In the genomic region with DNA sequence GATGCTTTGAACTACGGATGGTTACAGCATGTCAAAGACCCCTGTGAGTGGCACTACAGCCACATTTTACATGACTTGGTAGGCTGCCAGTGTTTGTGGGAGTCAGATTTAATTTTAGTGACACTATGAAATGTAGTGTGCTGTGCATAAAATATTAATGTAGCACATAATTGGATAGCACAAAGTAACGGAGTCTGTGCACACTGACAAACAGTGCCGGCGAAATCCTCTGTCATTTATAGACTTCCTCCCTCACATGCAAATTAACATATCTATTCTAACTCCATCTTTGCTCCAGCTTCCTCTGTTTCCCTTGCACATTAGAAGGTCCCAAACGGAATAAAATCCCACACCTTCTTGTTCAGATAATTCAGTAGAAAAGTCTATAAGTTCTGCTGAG, we compare ENCODE assay signal across 25 mouse cellular contexts.
DNase-seq lines count a peak whose midpoint lies in the region; ATAC-seq and TF ChIP-seq lines count a peak whose summit lies in the region.
"Had no signal": no experiment of that assay in that cellular context is flagged by ENCODE, and none has a peak within 500 bp of the region (broad histone marks: within the 10 kb centered on the region; RNA-seq: fewer than 3 reads in every experiment).

No protein-coding gene starts in this region.

- H3K27ac ChIP-seq in neural tube, embryonic 14.5 days (ENCODE audit: low read depth, low read length), result no peak overlapping the region
- H3K27ac ChIP-seq in neural tube, embryonic 15.5 days (replicated peaks), result no peak overlapping the region
- no peak overlapping the region for H3K27ac ChIP-seq in intestine, postnatal 0 days (ENCODE audit: low read depth, low read length)
- H3K27ac ChIP-seq: forebrain, embryonic 10.5 days; heart, adult 2 months; heart, embryonic 10.5 days; heart, embryonic 13.5 days; hindbrain, embryonic 14.5 days; hindbrain, postnatal 0 days had no signal

- H3K27me3 ChIP-seq in neural tube, embryonic 14.5 days (ENCODE audit: control insufficient read depth, insufficient read depth, low read length), result no peaks in the 10 kb centered on the region
- H3K27me3 ChIP-seq in neural tube, embryonic 15.5 days (replicated peaks), result no peaks in the 10 kb centered on the region
- no peaks in the 10 kb centered on the region for H3K27me3 ChIP-seq in intestine, postnatal 0 days (replicated peaks; ENCODE audit: control insufficient read depth, insufficient read depth, low read length)
- H3K27me3 ChIP-seq: heart, embryonic 13.5 days had no signal

- H3K4me3 ChIP-seq in neural tube, embryonic 14.5 days (ENCODE audit: low read depth, low read length), result no peak overlapping the region
- no peak overlapping the region for H3K4me3 ChIP-seq in neural tube, embryonic 15.5 days (replicated peaks)
- no peak overlapping the region for H3K4me3 ChIP-seq in intestine, postnatal 0 days (ENCODE audit: low read depth, low read length)
- H3K4me3 ChIP-seq: forebrain, embryonic 10.5 days; heart, adult 2 months; heart, embryonic 10.5 days; heart, embryonic 13.5 days had no signal

- peak; percentile 7 to 11 for DNase-seq in cerebellum, postnatal 10 days
- no peak for DNase-seq in cerebellum, postnatal 14 days
- peak; percentile 1 to 14 for DNase-seq in right cerebral cortex, postnatal 36 days (ENCODE audit: low spot score in 2 of 2)
- no peak for DNase-seq in right cerebral cortex, adult 2 months (ENCODE audit: low spot score in 2 of 2)
- DNase-seq: adrenal gland, adult 8-10 months; adrenal gland, postnatal 25 days; cerebellum, adult 11 months; cerebellum, adult 2 months; cerebellum, adult 9-11 months; forebrain, postnatal 0 days; gastrocnemius, postnatal 10 days; gastrocnemius, postnatal 36 days; heart, adult 2 months; heart, postnatal 14 days; heart, postnatal 4 days had no signal

- no peaks in the 10 kb centered on the region for H3K36me3 ChIP-seq in neural tube, embryonic 14.5 days (ENCODE audit: control insufficient read depth, insufficient read depth, low read length)
- H3K36me3 ChIP-seq in neural tube, embryonic 15.5 days, result no peaks in the 10 kb centered on the region
- no peaks in the 10 kb centered on the region for H3K36me3 ChIP-seq in intestine, postnatal 0 days (ENCODE audit: control insufficient read depth, insufficient read depth)
- H3K36me3 ChIP-seq: forebrain, embryonic 10.5 days; heart, embryonic 10.5 days; heart, embryonic 13.5 days had no signal

- peak; percentile 51; the same call in 1 of the 2 replicates for ATAC-seq in neural tube, embryonic 14.5 days (ENCODE audit: low read depth)
- ATAC-seq in neural tube, embryonic 15.5 days (ENCODE audit: low FRiP score), result no peak; the same call in 1 of the 2 replicates
- no peak for ATAC-seq in intestine, postnatal 0 days
- ATAC-seq: activated CD4-positive, CD25-positive, alpha-beta regulatory T cell, adult 4 months; forebrain, embryonic 14.5 days; forebrain, postnatal 0 days; hindbrain, postnatal 0 days had no signal

- no peak for TF ChIP-seq CTCF in intestine, postnatal 0 days (IDR thresholded peaks at IDR 0.05; ENCODE audit: low read depth)

- 56% methylated on average over 5 of the region's 5 CpGs for WGBS in neural tube, embryonic 14.5 days
- WGBS in neural tube, embryonic 15.5 days, result 65% methylated on average over 5 of the region's 5 CpGs
- WGBS in intestine, postnatal 0 days, result 89% methylated on average over 5 of the region's 5 CpGs

- no peak overlapping the region for H3K9ac ChIP-seq in neural tube, embryonic 14.5 days (replicated peaks; ENCODE audit: low read depth, low read length)
- no peak overlapping the region for H3K9ac ChIP-seq in neural tube, embryonic 15.5 days (replicated peaks)
- no peak overlapping the region for H3K9ac ChIP-seq in intestine, postnatal 0 days (ENCODE audit: low read depth, low read length)
- H3K9ac ChIP-seq: forebrain, postnatal 0 days; heart, embryonic 13.5 days; hindbrain, embryonic 14.5 days had no signal

- no peak overlapping the region for H3K4me2 ChIP-seq in neural tube, embryonic 14.5 days (ENCODE audit: low read depth, low read length)
- no peak overlapping the region for H3K4me2 ChIP-seq in neural tube, embryonic 15.5 days
- no peak overlapping the region for H3K4me2 ChIP-seq in intestine, postnatal 0 days (replicated peaks; ENCODE audit: low read depth)
- H3K4me2 ChIP-seq: heart, embryonic 13.5 days; hindbrain, embryonic 14.5 days had no signal

- H3K4me1 ChIP-seq in neural tube, embryonic 14.5 days (ENCODE audit: control insufficient read depth, insufficient read depth, low read length), result no peaks in the 10 kb centered on the region
- no peaks in the 10 kb centered on the region for H3K4me1 ChIP-seq in neural tube, embryonic 15.5 days
- H3K4me1 ChIP-seq in intestine, postnatal 0 days (replicated peaks; ENCODE audit: control insufficient read depth, insufficient read depth, low read length), result no peaks in the 10 kb centered on the region
- H3K4me1 ChIP-seq: forebrain, embryonic 10.5 days; heart, embryonic 10.5 days; heart, embryonic 13.5 days had no signal

- no peaks in the 10 kb centered on the region for H3K9me3 ChIP-seq in neural tube, embryonic 14.5 days (ENCODE audit: control insufficient read depth, low read length)
- H3K9me3 ChIP-seq in neural tube, embryonic 15.5 days (replicated peaks), result no peaks in the 10 kb centered on the region
- H3K9me3 ChIP-seq in intestine, postnatal 0 days (ENCODE audit: control insufficient read depth), result no peaks in the 10 kb centered on the region
- H3K9me3 ChIP-seq: forebrain, embryonic 10.5 days; heart, embryonic 10.5 days; heart, embryonic 13.5 days had no signal

Comparison
In these comparisons a context has a peak if more than half of its experiments do, and no peak if none do; other contexts are left out.
1. DNase-seq: peak in cerebellum, postnatal 10 days (2 of 2) and right cerebral cortex, postnatal 36 days (2 of 2); none in cerebellum, postnatal 14 days (0 of 2) and right cerebral cortex, adult 2 months (0 of 2).